Mouse (Mus musculus): ENCODE data around the gene Pnpo.

Gene Pnpo

DNA sequence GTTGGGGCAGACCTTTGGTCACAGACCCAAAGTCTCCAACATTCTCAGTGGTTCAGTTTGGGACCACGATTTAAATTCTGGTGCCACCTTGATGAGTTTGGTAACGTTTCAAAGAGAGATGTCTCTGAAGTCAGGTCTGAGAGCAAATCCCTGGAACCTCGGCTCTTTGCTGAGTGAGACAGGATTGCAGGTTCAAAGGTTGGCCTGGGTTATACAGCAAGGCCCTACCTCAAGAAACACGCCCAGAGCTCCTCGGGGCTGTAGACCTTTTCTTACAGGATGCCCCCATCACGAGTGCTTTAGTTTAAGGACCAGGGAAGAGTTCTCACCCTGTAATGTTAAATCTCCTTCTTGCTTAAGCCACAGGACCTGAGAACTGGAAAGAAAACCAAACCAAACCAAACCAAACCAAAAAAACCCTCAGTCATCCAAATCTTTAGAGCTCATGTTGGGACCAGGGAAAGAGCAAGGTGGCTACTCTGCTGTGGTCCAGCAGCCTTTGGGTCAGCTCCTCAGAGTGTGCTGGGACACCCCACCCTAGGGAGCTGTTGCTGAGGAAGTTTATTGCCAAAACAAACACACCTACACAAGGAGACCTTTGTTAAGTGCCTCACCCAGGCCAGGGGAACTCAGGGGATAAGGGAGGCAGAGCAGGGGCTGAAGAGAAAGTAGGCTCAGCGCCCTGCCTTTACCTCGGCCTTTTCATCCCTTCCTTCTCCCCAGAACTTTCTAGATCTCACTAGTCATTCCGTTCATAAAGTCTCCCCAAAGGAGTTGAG, 7.7 kb downstream of the Pnpo start:
- no peak for DNase-seq

- peak; percentile 56 for DNase-seq
Measured at GRCm38 (mm10) chr11:96934921-96935356, 8.8 kb downstream of the Pnpo start.

DNA sequence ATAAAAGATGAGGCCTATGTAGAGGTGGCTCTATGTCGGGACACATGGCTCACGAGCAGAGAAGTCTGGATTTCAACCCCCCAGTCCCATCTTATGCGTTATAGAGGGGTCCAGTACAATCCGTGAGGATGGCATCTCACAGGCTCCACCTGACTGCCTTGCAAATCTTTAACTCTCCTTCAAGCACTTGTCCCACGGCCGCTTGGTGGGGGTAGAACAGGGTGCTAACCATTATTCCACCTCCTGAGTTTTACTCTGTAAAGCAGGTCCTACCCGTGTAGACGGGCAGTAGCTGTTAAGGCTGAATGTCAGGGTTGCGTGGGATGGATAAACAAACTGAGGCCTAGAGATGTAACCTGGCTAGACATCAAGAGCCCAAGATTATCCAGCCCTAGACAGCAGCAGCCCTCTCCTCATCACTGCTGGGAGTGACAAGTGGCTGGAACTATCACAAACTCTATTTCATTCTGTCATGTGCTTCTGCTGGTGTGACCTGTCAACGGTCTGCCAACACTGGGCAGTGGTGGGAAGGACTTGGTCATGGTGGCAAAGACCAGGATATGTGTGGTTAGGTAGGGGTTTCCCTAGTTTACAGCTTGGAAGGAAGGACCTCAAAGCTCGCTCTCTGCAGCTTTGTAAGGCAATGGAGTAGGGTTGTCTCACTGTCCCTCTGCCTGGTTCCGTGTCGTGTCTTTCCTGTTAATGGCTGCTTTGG, 10.1 kb downstream of the Pnpo start:
- no peak for DNase-seq

DNA sequence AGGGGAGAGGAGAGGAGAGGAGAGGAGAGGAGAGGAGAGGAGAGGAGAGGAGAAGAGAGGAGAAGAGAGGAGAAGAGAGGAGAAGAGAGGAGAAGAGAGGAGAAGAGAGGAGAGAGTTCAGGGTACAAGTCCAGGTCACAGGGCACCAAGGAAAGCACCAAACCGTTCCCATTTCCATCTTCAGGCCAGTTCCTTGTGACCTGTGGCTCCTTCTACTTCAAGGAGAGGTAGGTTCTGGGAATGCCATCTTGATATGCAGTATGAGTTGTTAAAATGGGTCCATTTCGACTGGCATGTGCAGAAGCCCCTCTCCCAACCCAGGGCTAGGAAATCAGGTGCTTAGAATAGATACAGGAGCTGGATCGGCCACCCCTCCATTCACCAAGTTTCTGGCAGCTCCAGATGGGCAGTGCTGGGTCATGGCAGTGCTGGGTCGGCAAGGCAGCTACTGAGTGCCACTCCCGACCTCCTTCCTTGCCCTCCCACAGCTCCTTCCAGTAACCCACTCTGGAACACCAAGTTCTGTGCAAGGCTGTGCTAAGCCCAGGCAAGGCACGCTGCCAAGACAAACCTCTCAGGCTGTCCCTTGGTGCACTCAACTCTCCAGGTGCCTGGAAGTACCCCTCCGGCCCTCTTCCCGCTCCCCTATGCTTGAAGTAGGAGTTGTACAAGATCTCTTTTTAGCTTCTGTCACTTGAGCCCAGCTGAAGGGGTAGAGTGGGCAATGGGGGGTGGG, 12.3 kb downstream of the Pnpo start:
- no peak for DNase-seq

- DNase-seq, result no peak
Measured at GRCm38 (mm10) chr11:96929766-96930331, 13.9 kb downstream of the Pnpo start.

GRCm38 (mm10) chr11:96929096-96929765, 14.6 kb downstream of the Pnpo start:
- DNase-seq, result no peak

DNA sequence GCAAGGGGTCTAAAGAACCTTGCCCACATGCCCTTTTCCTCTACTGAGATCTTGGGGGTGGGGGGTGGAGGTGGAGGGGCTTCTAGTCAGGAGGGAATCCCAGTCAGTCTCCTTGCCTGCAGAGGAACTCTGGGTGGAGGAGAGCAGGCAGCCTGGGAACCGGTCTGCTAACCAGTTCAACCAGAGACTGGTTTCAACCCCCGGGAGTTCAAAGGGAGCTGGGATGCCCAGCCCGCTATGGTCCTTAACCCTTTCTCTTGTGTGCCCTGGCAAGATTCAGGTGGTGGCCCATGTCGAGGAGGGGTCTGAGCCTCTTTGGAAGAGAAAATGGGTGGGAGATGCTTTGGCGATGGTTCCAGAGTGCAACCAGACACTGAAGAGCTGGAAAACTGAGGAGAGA, 15.1 kb downstream of the Pnpo start:
- no peak for DNase-seq

DNA sequence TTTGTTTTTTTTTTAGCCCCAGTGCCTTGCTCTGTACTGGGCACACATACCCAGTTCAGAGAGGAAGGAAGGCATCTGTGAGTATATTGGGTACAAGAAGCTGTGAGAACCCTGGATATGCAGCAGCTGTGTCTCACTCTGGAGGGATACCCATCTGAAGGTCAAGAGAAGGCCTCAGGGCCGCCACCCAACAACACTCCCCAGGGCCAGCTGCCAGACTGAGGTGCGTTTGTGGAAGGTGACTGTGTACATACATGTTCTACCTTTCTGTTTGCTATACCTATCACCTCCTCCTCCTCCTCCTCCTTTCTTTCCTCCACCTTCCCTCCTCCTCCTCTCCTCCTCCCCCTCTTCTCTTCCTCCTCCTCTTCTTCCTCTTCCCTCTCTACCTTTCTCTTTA, 15.7 kb downstream of the Pnpo start, which contains the start of gene Prr15l:
Gene Prr15l, plus strand, starts transcription at position 17 of the 400 bp plus-strand sequence.
- no peak for DNase-seq

GRCm38 (mm10) chr11:96926587-96926986, 17.2 kb downstream of the Pnpo start:
- no peak for DNase-seq

GRCm38 (mm10) chr11:96925469-96926148, 18.2 kb downstream of the Pnpo start:
- DNase-seq, result no peak

DNA sequence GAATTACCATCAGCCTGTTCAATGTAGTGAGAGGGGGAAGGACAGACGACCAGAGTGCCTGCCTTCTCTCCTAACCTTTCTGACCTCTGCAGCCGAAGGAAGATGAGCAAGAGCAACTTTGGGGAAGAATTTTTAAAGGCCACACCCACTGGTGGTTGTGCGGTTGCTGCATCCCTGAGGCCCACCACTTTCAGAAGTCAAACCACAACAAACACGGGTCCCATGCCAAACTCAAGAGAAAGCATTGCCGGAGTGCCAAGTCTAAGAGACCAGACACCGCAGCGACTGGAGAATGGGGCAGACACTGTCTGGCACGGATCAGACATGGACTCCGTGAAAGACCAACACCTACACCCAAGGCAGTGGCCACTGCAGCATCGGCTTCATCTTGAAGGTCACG, 18.9 kb downstream of the Pnpo start:
- DNase-seq, result no peak

GRCm38 (mm10) chr11:96919003-96919402, 24.8 kb downstream of the Pnpo start:
- DNase-seq, result no peak

DNA sequence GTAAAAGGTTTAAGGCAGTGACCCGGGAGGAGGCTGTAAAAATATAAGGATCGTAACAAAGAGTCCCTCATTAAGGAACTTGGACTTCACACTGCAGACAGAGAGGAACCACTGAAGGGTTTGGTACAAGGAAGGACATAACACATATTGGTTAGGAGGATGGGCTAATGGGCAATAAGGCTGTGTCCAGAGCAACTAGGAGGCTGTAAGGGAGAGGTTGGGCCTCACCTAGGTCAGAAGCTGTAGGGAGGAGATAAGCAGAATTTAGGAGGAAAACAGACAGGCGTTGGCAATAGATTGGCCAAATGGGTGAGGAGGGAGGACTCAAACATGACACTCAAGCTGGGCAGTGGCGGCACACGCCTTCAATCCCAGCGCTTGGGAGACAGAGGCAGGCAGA, 26.4 kb downstream of the Pnpo start:
- DNase-seq, result no peak

DNA sequence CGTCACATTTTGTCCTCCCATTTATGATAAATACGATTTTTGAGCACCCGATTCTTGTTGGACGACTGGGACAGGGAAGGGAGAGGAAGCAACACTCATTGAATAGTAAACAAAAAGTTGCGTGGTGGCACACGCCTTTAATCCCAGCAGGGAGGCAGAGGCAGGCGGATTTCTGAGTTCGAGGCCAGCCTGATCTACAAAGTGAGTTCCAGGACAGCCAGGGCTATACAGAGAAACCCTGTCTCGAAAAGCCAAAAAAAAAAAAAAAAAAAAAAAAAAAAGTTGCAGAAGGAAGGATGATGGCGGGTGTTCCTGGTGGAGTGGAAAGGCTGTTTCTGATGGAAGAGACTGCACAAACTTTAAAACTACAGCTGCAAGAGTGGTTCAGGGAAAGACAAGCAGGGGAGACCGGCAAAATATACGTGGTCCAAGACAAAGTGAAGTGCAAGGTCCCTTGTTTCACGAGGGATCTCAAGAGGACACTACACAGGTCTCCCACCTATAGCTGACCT, 26.8 kb downstream of the Pnpo start:
- no peak for DNase-seq

DNA sequence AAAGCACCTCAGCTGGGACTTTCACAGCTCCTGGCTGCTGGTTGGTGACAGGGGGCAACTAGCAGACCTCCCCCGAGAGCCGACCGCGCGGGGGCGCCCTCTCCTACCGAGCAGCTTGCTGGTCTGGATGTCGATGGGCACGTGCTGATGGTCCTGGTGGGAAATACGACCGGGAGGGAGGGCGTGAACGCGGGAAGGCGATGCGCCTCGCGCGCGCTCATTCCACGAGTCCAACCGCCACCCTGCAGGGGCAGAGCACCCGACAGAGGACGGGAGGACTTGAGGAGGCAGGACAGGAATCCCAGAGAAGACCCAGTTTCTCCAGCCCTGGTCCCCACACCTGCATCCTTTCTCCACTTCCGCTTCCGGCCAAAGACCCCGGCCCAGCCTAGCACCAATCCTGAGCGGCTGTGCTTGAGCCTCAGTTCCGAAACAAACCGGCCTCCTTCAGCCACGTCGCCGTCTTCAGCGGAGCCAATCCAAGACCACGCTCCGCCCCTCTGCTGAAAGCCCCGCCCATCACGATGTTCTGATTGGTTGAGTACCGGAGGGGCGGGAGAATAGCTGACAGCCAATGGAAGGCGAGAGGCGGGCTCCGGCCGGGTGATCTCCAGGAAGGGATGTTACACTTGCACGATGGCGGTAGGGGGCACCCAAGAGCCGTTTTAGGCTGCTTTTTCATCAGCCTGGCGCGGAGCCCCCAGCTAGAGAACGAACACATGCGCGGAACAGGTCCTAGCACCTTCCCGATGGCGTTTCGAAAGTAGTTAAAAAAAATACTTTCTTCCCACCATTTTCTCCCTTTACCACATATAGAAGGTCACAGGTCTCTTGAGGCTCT, 27.5 kb downstream of the Pnpo start, which contains the start of gene Cdk5rap3:
Gene Cdk5rap3, minus strand, starts transcription at position 453 of the 841 bp plus-strand sequence.
- DNase-seq, result peak; percentile 100

- DNase-seq, result peak; percentile 66
Measured at GRCm38 (mm10) chr11:96912682-96913081, 31.1 kb downstream of the Pnpo start.

DNA sequence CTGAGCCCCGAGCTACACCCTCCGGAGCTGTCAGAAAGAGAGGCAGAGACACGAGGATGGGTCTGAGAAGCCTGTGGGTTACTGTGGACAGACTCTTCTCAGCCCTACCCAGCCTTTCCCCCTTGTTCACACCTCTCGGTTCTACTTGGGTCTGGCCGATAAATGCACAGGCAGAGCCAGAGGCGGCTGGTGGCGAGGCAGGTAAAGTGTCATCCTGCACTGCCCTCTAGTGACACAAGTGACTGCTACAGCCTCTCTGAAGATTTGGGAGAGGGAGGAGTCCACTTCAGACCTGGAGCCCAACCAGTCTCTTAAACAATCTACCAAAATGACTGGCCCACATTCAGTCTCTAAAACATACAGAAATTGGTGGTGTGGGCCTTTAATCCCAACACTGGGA, 33.8 kb downstream of the Pnpo start:
- peak; percentile 81 for DNase-seq

GRCm38 (mm10) chr11:96908594-96908993, 35.2 kb downstream of the Pnpo start:
- no peak for DNase-seq

- DNase-seq, result no peak
Measured at GRCm38 (mm10) chr11:96906431-96907161, 37.2 kb downstream of the Pnpo start.

All from thymus, postnatal 4 days (tissue).